Mouse (Mus musculus): Measurements from ENCODE around the gene Irf6.

DNA sequence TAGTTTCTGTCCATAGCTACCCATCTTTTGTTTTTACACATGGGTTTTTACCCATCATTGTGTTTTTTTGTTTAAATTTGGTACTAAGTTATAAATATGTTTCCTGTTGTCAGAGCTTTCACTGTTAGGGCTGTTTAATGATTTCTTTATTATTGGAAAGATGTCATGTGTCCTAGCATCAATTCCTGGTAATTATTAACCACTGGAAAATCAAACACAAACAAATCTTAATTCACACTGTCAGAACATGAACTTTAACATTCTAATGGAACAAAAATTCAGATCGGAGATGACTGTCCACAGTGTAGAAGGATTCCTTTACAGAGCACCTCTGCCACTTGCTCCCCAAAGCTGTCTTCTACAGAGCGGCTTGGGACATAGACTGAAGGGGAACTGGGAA, 52.5 kb downstream of the Irf6 start:
- TF ChIP-seq MAFK (IDR thresholded peaks at IDR 0.05; ENCODE audit: insufficient read depth, low read depth, low read length) (no peak), ZNF384 (IDR thresholded peaks at IDR 0.05; ENCODE audit: low read depth, low read length) (no peak), HCFC1 (IDR thresholded peaks at IDR 0.05; ENCODE audit: borderline replicate concordance, insufficient read depth, low read length) (no peak), CHD2 (IDR thresholded peaks at IDR 0.05; ENCODE audit: low read depth, low read length) (no peak)

Measured in ES-E14 (cell line).